Mouse (Mus musculus) erythroblast, embryonic 14.5 days (primary cell): ENCODE measurements around the gene Npcd.

Source experiments
- GATA1 ChIP-seq: IDR thresholded peaks from 2 replicates; pipeline ENCODE4 v1.6.1; 2012; ENCODE audit warnings: low read length, inconsistent platforms, mixed read lengths
- TAL1 ChIP-seq: IDR thresholded peaks from 3 replicates; pipeline ENCODE4 v1.6.1; 2012; ENCODE audit warnings: low read length, inconsistent platforms, mixed read lengths

GRCm38 (mm10) chr15:79802304-79802703, 31.7 kb downstream of the Npcd start:
- no peak for TF ChIP-seq GATA1
- TF ChIP-seq TAL1, result no peak
